Mouse (Mus musculus) liver, embryonic 15.5 days (tissue): ENCODE measurements at regions not wholly inside any gene's neighbourhood (a gene's known extent, or its start where the extent isn't known, plus 50 kb on each side); places are given as distances from the start of the nearest gene placed in this dataset.

ENCODE experiments used
- ATAC-seq: fragments of 200-750 bp; cut with Nextera tagmentation; 2 replicates; pipeline ENCODE4 v1.8.0; 2017; ENCODE audit warnings: moderate number of reproducible peaks, mild to moderate bottlenecking, moderate library complexity; ENCODE audit not compliant: insufficient read depth
- H3K27ac ChIP-seq: fragments of 300-500 bp; sonication (generic); replicated peaks from 2 replicates; pipeline ENCODE4 v1.5.1; 2015; ENCODE audit warnings: mild to moderate bottlenecking, inconsistent platforms
- H3K27me3 ChIP-seq: fragments of 300-500 bp; sonication (generic); 2 replicates; pipeline ENCODE4 v1.6.1; 2015; ENCODE audit warnings: mild to moderate bottlenecking, inconsistent platforms
- H3K36me3 ChIP-seq: fragments of 300-500 bp; sonication (generic); replicated peaks from 2 replicates; pipeline ENCODE4 v1.6.1; 2015; ENCODE audit warnings: moderate library complexity, mild to moderate bottlenecking, inconsistent platforms
- H3K4me1 ChIP-seq: fragments of 300-500 bp; sonication (generic); replicated peaks from 2 replicates; pipeline ENCODE4 v1.6.1; 2015; ENCODE audit warnings: inconsistent platforms
- H3K4me2 ChIP-seq: fragments of 300-500 bp; sonication (generic); 2 replicates; pipeline ENCODE4 v1.6.1; 2015; ENCODE audit warnings: moderate library complexity, mild to moderate bottlenecking, inconsistent platforms
- H3K4me3 ChIP-seq: fragments of 300-500 bp; sonication (generic); replicated peaks from 2 replicates; pipeline ENCODE4 v1.5.1; 2015; ENCODE audit warnings: mild to moderate bottlenecking, inconsistent platforms
- H3K9ac ChIP-seq: fragments of 300-500 bp; sonication (generic); 2 replicates; pipeline ENCODE4 v1.6.1; 2015; ENCODE audit warnings: moderate library complexity, mild to moderate bottlenecking, inconsistent platforms
- H3K9me3 ChIP-seq: fragments of 300-500 bp; sonication (generic); replicated peaks from 2 replicates; pipeline ENCODE4 v1.6.1; 2016; ENCODE audit warnings: inconsistent platforms
- WGBS: fragments of 180-500 bp; shearing (Covaris S2); methylation state at CpG from one replicate; pipeline ENCODE4 v1.1.7; 2015; ENCODE audit warnings: mixed read lengths; ENCODE audit not compliant: insufficient replicate concordance; 5-methylcytosine and 5-hydroxymethylcytosine counted together

DNA sequence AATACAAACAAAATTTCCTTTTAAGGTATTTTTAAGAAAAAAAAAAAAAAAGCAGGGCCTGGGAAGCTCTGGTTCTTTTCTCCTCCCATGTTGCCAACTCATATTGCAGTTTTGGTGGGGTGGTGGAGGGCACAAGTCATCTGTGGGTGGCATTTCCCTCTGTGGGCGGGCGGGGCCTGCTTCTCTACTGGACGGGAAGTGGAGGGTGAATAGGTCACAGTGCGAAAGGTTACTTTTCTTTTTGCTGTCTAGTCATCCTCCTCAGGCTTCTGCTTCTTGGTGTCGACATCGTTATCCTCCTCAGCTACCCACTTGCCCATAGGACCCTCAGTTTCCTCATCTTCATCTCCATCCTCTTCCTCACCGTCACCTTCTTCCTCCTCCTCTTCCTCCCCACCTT, 55.3 kb upstream of the Plcb1 start:
- Histone ChIP-seq H3K27ac (no peak overlapping the region), H3K4me2 (no peak overlapping the region), H3K9me3 (no peaks in the 10 kb centered on the region), H3K27me3 (no peaks in the 10 kb centered on the region), H3K4me1 (no peaks in the 10 kb centered on the region), H3K9ac (no peak overlapping the region), H3K36me3 (no peaks in the 10 kb centered on the region), H3K4me3 (no peak overlapping the region)
- ATAC-seq: no peak
- WGBS: 64% methylated on average over 7 of the region's 7 CpGs

DNA sequence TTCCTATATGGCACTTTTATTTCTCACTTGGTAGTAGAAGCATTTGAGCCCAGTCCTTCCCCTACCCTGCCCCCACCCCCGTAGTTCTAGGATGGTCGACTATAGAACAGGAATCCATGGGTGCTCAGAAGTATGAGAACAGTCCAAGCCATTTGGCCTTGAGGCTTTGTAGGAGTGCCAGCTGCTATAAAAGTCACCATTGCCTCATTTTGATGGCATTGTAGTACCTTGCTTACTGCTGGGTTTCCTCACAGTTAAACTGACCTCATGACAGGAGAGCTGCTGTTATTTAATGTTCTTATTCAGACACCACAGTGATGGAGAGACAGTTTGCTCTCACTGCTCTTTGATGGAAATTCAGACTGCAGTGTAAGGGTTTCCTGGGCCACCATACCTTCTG, 59.2 kb upstream of the Plcb1 start:
- no peaks in the 10 kb centered on the region for H3K4me1 ChIP-seq
- H3K9me3 ChIP-seq: no peaks in the 10 kb centered on the region
- ATAC-seq: no peak
- H3K27me3 ChIP-seq: no peaks in the 10 kb centered on the region
- 53% methylated on average over 2 of the region's 2 CpGs for WGBS
- no peaks in the 10 kb centered on the region for H3K36me3 ChIP-seq
- H3K27ac ChIP-seq: no peak overlapping the region
- no peak overlapping the region for H3K4me2 ChIP-seq
- H3K9ac ChIP-seq: no peak overlapping the region
- H3K4me3 ChIP-seq: no peak overlapping the region

DNA sequence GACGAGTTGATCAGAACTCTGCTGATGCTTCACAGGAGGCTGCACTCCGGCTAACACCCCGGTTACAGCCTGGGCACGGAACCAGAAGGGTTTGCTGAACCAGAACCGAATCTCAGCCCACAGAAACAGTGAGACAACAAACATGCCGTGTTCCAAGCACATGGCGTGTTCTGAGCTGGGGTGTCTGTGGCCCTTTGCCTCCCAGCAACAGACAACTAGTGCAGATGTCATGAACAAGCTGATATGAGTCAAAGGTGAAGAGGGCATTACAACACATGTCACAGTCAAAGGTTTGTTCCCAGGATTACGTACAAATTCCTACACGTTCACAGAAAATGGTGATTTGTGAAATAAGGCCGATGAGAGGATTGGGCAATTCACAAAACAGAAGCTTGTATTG, 61.8 kb upstream of the Plcb1 start:
- Histone ChIP-seq H3K27me3 (no peaks in the 10 kb centered on the region), H3K36me3 (no peaks in the 10 kb centered on the region), H3K27ac (no peak overlapping the region), H3K4me2 (no peak overlapping the region), H3K4me3 (no peak overlapping the region), H3K9me3 (no peaks in the 10 kb centered on the region), H3K4me1 (no peaks in the 10 kb centered on the region), H3K9ac (no peak overlapping the region)
- 53% methylated on average over 10 of the region's 10 CpGs for WGBS
- ATAC-seq: peak; percentile 56

DNA sequence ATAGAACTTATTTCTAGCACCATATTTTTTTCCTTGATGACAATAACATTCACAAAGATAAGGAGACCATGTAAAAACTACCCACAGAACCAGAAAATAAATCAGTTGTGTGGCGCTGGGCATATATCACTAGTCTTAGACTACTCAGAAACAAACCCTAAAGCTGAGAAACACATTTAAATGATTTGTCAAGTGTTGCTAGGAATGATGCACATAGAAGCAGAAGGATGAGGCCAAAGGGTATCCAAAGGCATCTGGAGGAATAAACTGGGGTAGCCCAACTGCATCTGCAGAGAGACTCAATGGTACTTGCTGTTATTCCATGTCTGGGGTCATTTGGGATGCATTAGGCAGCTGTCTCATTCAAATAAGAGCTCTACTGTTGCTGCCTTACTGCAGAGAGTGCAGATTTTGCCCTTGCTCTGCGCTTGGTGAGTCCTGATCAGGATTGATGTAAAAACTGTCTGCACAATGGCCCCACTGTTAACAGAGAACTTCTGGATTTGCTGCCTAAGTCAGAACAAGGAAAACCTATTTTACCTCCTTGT, 68.0 kb upstream of the Plcb1 start:
- Histone ChIP-seq H3K4me1 (no peaks in the 10 kb centered on the region), H3K4me2 (no peak overlapping the region), H3K9ac (no peak overlapping the region), H3K27me3 (no peaks in the 10 kb centered on the region), H3K27ac (no peak overlapping the region), H3K36me3 (no peaks in the 10 kb centered on the region), H3K9me3 (no peaks in the 10 kb centered on the region), H3K4me3 (no peak overlapping the region)
- ATAC-seq: no peak
- 61% methylated on average over 2 of the region's 2 CpGs for WGBS

DNA sequence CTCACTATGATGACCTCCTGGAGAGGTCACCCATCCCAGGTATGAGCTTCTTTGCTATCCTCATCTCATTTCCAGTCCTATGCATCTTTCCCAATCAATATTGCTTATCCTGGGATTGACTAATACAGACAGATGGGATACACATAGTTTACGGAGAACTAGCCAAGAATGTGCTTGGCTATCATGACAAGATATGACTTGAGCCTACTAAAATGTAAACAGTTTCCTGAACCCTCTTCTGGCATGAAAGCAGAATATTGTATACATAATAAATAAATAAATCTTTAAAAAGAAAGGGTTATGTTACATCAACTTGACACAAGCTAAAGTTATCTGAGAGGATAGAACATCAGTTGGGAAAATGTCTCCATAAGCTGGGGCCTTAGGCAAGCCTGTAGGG, 69.3 kb upstream of the Plcb1 start:
- H3K4me3 ChIP-seq: no peak overlapping the region

DNA sequence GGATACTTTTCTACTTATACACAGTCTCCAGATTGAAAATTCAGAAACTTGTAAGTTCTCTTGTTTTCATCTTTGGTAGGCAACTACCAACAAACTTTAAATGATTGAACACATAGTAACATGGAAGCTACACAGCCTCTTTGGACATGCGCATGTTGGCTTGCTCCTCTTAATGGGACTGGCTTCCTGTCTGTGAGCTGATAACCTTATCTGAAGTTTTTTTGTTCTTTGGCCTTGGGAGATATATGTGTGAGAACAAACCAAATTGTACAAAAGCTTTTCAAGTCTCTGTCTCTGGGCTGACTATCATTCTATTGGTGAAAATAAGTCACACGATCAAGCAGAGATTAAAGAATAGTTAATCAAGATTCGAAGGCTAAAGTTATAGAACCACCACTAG, 70.1 kb upstream of the Tmx4 start:
- 51% methylated on average over 3 of the region's 3 CpGs for WGBS
- H3K9me3 ChIP-seq: no peaks in the 10 kb centered on the region
- no peak overlapping the region for H3K27ac ChIP-seq
- no peaks in the 10 kb centered on the region for H3K36me3 ChIP-seq
- no peak overlapping the region for H3K9ac ChIP-seq
- no peak overlapping the region for H3K4me2 ChIP-seq
- H3K4me1 ChIP-seq: no peaks in the 10 kb centered on the region
- H3K27me3 ChIP-seq: no peaks in the 10 kb centered on the region
- no peak for ATAC-seq
- no peak overlapping the region for H3K4me3 ChIP-seq

More for the DNA sequence above, 69.3 kb upstream of the Plcb1 start:
- WGBS: 69% methylated on average over 1 of the region's 1 CpGs
- no peak overlapping the region for H3K4me2 ChIP-seq
- no peak overlapping the region for H3K27ac ChIP-seq
- no peak overlapping the region for H3K9ac ChIP-seq
- H3K4me1 ChIP-seq: no peaks in the 10 kb centered on the region
- H3K9me3 ChIP-seq: no peaks in the 10 kb centered on the region
- ATAC-seq: no peak
- H3K36me3 ChIP-seq: no peaks in the 10 kb centered on the region
- no peaks in the 10 kb centered on the region for H3K27me3 ChIP-seq

DNA sequence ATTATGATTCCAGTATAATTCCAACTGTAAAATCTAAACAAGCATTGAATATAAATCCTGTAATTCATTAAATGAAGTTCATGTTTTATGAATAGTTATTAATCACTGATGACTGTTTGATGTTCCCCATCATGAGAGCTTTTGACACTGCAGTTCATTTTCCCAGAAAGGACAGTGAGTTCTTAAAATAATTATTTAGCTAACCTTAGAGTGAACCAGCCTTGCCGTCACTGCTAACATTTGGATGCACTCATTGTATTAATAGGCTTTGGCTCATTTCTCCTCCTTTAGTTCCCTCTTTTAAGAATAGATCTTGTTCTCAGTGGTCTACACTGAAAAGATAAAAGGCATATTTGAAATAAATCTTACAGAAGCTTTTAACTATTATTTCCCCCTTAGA, 64.8 kb upstream of the Tmx4 start:
- Histone ChIP-seq H3K4me1 (no peaks in the 10 kb centered on the region), H3K9ac (no peak overlapping the region), H3K27me3 (no peaks in the 10 kb centered on the region), H3K9me3 (no peaks in the 10 kb centered on the region), H3K4me3 (no peak overlapping the region), H3K27ac (no peak overlapping the region), H3K36me3 (no peaks in the 10 kb centered on the region), H3K4me2 (no peak overlapping the region)
- WGBS: 72% methylated on average over 1 of the region's 1 CpGs
- ATAC-seq: no peak

DNA sequence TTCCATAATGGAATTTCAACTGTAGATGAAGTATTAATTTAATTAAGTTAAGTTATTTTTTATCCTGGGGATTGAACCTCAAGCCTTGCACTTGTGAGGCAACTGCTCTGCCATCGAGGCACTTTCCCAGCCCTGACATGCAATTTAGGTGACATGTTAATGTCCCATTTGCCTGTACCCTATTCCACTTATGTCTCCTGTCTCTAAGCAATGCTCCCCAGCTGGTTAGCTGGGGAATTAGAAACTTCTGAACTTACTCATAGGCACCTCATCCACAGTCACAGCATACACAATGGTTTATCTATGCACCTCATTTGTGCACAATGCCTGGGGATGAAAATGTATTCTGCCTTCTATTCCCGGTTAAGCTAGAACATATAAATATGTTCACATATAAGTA, 59.1 kb upstream of the Tmx4 start:
- WGBS: 59% methylated on average over 2 of the region's 2 CpGs
- no peak overlapping the region for H3K9ac ChIP-seq
- no peak for ATAC-seq
- no peak overlapping the region for H3K27ac ChIP-seq
- H3K4me2 ChIP-seq: no peak overlapping the region
- no peaks in the 10 kb centered on the region for H3K9me3 ChIP-seq
- H3K4me3 ChIP-seq: no peak overlapping the region
- H3K27me3 ChIP-seq: no peaks in the 10 kb centered on the region
- no peaks in the 10 kb centered on the region for H3K36me3 ChIP-seq
- no peaks in the 10 kb centered on the region for H3K4me1 ChIP-seq

DNA sequence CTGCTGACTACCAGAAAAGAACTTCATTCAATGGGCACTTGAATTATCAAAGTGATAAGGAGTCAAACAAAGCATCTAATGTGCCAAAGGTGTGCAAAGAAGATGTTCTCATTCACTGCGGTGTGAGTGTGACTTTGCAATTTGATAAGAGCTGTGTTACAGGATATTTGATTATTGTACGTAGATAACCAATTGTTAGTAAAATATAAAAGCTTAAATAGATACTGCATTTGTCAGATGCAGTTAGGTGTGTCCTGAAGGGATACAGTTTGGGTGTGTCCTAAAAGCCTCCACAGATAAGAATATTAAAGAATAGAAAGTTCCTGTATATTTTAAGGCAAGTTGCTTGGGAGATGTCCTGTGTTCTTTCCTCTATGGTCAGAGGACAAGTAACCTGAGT, 53.5 kb upstream of the Tmx4 start:
- H3K27me3 ChIP-seq: no peaks in the 10 kb centered on the region
- 37% methylated on average over 2 of the region's 2 CpGs for WGBS
- no peaks in the 10 kb centered on the region for H3K9me3 ChIP-seq
- H3K27ac ChIP-seq: no peak overlapping the region
- no peaks in the 10 kb centered on the region for H3K4me1 ChIP-seq
- H3K4me2 ChIP-seq: no peak overlapping the region
- no peak overlapping the region for H3K9ac ChIP-seq
- no peak overlapping the region for H3K4me3 ChIP-seq
- H3K36me3 ChIP-seq: no peaks in the 10 kb centered on the region
- no peak for ATAC-seq

DNA sequence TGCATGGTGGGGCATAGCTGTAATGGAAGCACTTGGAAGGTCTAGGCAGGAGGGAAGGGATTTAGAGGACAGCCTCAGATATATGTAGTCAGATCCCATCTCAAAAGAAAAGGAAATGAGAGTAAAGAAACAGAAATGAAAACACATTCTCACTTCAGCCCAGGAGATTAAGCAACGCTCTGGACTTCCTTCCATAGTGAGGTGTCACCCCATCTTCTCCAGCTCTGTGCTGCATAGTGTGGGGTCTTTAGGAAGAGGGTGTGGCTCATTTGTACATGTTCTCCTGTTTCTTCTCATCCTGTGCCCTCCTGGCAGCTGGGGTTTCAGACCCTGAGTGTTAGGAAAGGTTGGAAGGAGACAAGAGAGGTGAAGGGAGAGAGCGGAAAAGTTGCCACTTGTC, 52.4 kb upstream of the Tmx4 start:
- Histone ChIP-seq H3K27ac (no peak overlapping the region), H3K4me2 (no peak overlapping the region), H3K9me3 (no peaks in the 10 kb centered on the region), H3K4me3 (no peak overlapping the region), H3K36me3 (no peaks in the 10 kb centered on the region), H3K27me3 (no peaks in the 10 kb centered on the region), H3K4me1 (no peaks in the 10 kb centered on the region), H3K9ac (no peak overlapping the region)
- WGBS: 56% methylated on average over 2 of the region's 2 CpGs
- ATAC-seq: no peak
